Mouse (Mus musculus) layer of hippocampus, adult 2 months (tissue): ENCODE data around the gene Gm17409. TPM values are rescaled to one million over a fixed set of nuclear protein-coding genes. Genes with fewer than 3 reads are reported as not detected.

Source experiments
- DNase-seq, 2 experiments: peaks; one replicate each; pipeline ENCODE4 v3.0.0; 2022; ENCODE audit warnings: low spot score in 2 of 2
- H3K27ac ChIP-seq: fragments of 200-600 bp; 2 replicates; pipeline ENCODE4 v1.8.1; 2022
- H3K4me3 ChIP-seq: fragments of 200-600 bp; 2 replicates; pipeline ENCODE4 v1.8.1; 2022; ENCODE audit warnings: mild to moderate bottlenecking
- CTCF ChIP-seq: fragments of 200-600 bp; conservative IDR thresholded peaks from 2 replicates; pipeline ENCODE4 v1.8.1; 2022; ENCODE audit warnings: antibody characterized with exemption, mild to moderate bottlenecking, moderate library complexity
- long read RNA-seq, 2 experiments: library from polyadenylated mRNA; stranded (forward); transcript quantifications; one replicate each; pipeline ENCODE4 v2.0.0; 2021; ENCODE audit warnings: borderline mapping rate in 2 of 2
- total RNA-seq, 2 experiments: library from RNA; stranded (reverse); gene quantifications; 2 replicates each; pipeline ENCODE4 v1.2.3; 2021

Gm17409 gene
- not detected for total RNA-seq
- long read RNA-seq, experiment 1 = 0 reads
- long read RNA-seq, experiment 2 = 0 reads

GRCm38 (mm10) chr2:58469816-58470215 is at the start of gene Gm17409:
Gm17409 (plus strand) TSS chr2:58470116.
- no peak within 1 kb of the TSS for H3K27ac ChIP-seq
- no peak within 1 kb of the TSS for H3K4me3 ChIP-seq
- TF ChIP-seq CTCF = no peak

GRCm38 (mm10) chr2:58423319-58423718 is 46.6 kb upstream of the Gm17409 start:
- no peak for DNase-seq
- no peak overlapping the region for H3K4me3 ChIP-seq
- H3K27ac ChIP-seq = no peak overlapping the region
- TF ChIP-seq CTCF = no peak

More at GRCm38 (mm10) chr2:58469816-58470215, at the start of gene Gm17409:
- no peak for DNase-seq

- TF ChIP-seq CTCF = no peak
- Histone ChIP-seq H3K27ac (no peak overlapping the region), H3K4me3 (no peak overlapping the region)
- DNase-seq = no peak
Observed at GRCm38 (mm10) chr2:58425436-58426004, 44.4 kb upstream of the Gm17409 start.

GRCm38 (mm10) chr2:58432211-58432610 is 37.7 kb upstream of the Gm17409 start:
- no peak overlapping the region for H3K27ac ChIP-seq
- H3K4me3 ChIP-seq = no peak overlapping the region
- peak; percentile 44 to 64 for DNase-seq
- TF ChIP-seq CTCF = no peak

GRCm38 (mm10) chr2:58433317-58433716 is 36.6 kb upstream of the Gm17409 start:
- no peak for TF ChIP-seq CTCF
- Histone ChIP-seq H3K4me3 (no peak overlapping the region), H3K27ac (no peak overlapping the region)
- no peak for DNase-seq

- Histone ChIP-seq H3K27ac (no peak overlapping the region), H3K4me3 (no peak overlapping the region)
- no peak for DNase-seq
- no peak for TF ChIP-seq CTCF
Observed at GRCm38 (mm10) chr2:58434438-58434837, 35.5 kb upstream of the Gm17409 start.

GRCm38 (mm10) chr2:58435507-58435906 is 34.4 kb upstream of the Gm17409 start:
- H3K4me3 ChIP-seq = no peak overlapping the region
- no peak for DNase-seq
- no peak overlapping the region for H3K27ac ChIP-seq
- TF ChIP-seq CTCF = no peak

GRCm38 (mm10) chr2:58436911-58437310 is 33.0 kb upstream of the Gm17409 start:
- no peak for DNase-seq
- TF ChIP-seq CTCF = no peak
- Histone ChIP-seq H3K4me3 (no peak overlapping the region), H3K27ac (no peak overlapping the region)

- no peak for TF ChIP-seq CTCF
- H3K4me3 ChIP-seq = no peak overlapping the region
- H3K27ac ChIP-seq = no peak overlapping the region
- DNase-seq = no peak
Observed at GRCm38 (mm10) chr2:58443163-58443562, 26.8 kb upstream of the Gm17409 start.

GRCm38 (mm10) chr2:58447001-58447400 is 22.9 kb upstream of the Gm17409 start:
- H3K4me3 ChIP-seq = no peak overlapping the region
- TF ChIP-seq CTCF = no peak
- DNase-seq = no peak
- no peak overlapping the region for H3K27ac ChIP-seq

- no peak for TF ChIP-seq CTCF
- Histone ChIP-seq H3K27ac (no peak overlapping the region), H3K4me3 (no peak overlapping the region)
- no peak for DNase-seq
Observed at GRCm38 (mm10) chr2:58454095-58454865, 15.6 kb upstream of the Gm17409 start.

- H3K27ac ChIP-seq = peak overlapping the region; percentile 33; the same call in 1 of the 2 replicates
- peak; percentile 37 to 44 for DNase-seq
Observed at GRCm38 (mm10) chr2:58456843-58457487, 13.0 kb upstream of the Gm17409 start.

GRCm38 (mm10) chr2:58457488-58457865 is 12.4 kb upstream of the Gm17409 start:
- DNase-seq = no peak
- Histone ChIP-seq H3K27ac (peak overlapping the region; percentile 33; the same call in 1 of the 2 replicates), H3K4me3 (no peak overlapping the region)
- peak; percentile 63 for TF ChIP-seq CTCF

More at GRCm38 (mm10) chr2:58456843-58457487, 13.0 kb upstream of the Gm17409 start:
- no peak for TF ChIP-seq CTCF
- H3K4me3 ChIP-seq = no peak overlapping the region
